Mouse (Mus musculus): ENCODE measurements at regions not wholly inside any gene's neighbourhood (a gene's known extent, or its start where the extent isn't known, plus 50 kb on each side); places are given as distances from the start of the nearest gene placed in this dataset.

DNA sequence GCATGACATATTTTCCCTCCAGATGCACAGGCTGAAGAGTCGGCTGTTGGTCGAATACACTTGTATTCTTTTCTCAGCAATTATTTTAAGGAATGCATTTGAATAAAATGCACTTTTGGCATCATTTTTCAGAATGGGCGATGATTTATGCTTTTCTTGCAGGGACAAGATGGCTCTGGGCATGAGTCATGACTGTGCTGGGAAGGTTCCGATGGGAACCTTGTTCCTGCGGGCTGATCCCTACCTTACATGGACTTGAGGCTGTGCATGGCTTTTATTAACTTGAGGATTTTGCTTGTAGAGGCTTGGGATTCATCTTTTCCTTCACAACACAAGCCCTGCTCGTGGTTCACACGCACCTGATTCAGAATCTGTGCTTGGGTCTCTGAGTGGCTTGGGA lies 481.7 kb upstream of the Jag1 start:
- Histone ChIP-seq H3K9ac (replicated peaks) (no peak overlapping the region), H3K9me3 (no peaks in the 10 kb centered on the region), H3K27ac (no peak overlapping the region), H3K27me3 (no peaks in the 10 kb centered on the region), H3K36me3 (no peaks in the 10 kb centered on the region), H3K4me2 (replicated peaks) (no peak overlapping the region), H3K4me3 (replicated peaks) (no peak overlapping the region), H3K4me1 (replicated peaks) (no peaks in the 10 kb centered on the region)
- no peak for ATAC-seq
- WGBS = 91% methylated on average over 7 of the region's 7 CpGs

DNA sequence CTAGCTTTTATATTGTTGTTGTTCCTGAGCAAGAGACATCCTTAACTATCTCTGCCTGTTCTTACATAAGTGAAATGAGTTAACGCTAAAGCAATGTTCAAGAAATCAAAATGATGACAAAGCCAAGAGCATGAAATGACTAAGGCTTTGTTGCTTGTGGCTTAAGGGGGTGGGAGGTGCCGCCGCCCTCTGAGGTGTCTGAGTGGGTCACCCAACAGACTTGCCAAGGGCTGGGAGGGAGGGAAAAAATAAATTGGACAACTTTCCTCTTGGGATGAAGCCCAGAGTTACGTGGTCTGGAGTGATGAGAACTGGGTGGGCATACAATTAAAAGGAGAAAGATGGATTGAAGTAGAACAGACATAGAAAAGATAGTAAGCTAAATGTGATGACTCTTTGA lies 478.1 kb upstream of the Jag1 start:
- no peak overlapping the region for H3K4me2 ChIP-seq (replicated peaks)
- H3K27me3 ChIP-seq = no peaks in the 10 kb centered on the region
- no peak overlapping the region for H3K9ac ChIP-seq (replicated peaks)
- no peaks in the 10 kb centered on the region for H3K36me3 ChIP-seq
- H3K4me1 ChIP-seq (replicated peaks) = no peaks in the 10 kb centered on the region
- no peak overlapping the region for H3K4me3 ChIP-seq (replicated peaks)
- 86% methylated on average over 4 of the region's 4 CpGs for WGBS
- ATAC-seq = no peak
- H3K27ac ChIP-seq = no peak overlapping the region
- no peaks in the 10 kb centered on the region for H3K9me3 ChIP-seq

DNA sequence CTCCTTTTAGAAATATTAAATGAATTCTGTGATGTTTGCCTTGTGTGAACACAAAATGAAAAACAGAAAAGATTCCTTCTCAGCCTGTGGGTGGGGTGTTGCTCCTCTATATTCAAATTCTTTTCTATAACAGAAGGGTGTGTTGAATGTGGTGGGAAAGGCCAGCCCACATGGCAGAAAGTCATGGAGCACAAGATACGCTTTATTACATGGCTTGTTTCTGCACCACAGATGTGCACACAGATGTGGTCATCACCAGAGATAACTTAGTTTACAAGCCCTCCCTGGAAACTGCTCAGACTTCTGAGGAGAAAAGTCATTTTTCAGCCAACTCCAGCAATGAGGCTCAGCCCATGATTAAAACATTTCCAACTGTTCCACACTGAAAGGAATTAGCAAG lies 475.1 kb upstream of the Jag1 start:
- H3K4me1 ChIP-seq (replicated peaks) = no peaks in the 10 kb centered on the region
- ATAC-seq = no peak
- 98% methylated on average over 1 of the region's 1 CpGs for WGBS
- H3K27me3 ChIP-seq = no peaks in the 10 kb centered on the region
- no peak overlapping the region for H3K4me2 ChIP-seq (replicated peaks)
- no peak overlapping the region for H3K27ac ChIP-seq
- no peak overlapping the region for H3K9ac ChIP-seq (replicated peaks)
- H3K4me3 ChIP-seq (replicated peaks) = no peak overlapping the region
- no peaks in the 10 kb centered on the region for H3K36me3 ChIP-seq
- H3K9me3 ChIP-seq = no peaks in the 10 kb centered on the region

DNA sequence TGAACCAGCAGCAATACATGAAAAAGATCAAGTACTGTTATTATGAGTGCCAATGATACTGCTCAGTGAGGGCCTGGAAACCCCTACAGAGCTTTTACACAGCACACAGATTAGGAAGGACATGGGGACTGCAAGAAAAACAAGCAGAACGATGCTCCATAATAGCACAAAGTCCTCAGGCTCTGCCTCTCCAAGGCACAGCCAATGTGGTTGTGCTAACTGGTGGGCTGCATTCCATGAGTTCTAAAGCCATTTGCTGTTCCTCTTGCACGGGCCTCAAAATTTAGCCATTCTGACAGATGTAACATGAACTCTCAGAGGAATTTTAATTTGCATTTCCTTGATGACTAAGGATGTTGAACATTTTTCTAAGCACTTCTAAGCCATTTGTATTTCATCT lies 465.0 kb upstream of the Jag1 start:
- Histone ChIP-seq H3K4me3 (replicated peaks) (no peak overlapping the region), H3K27me3 (no peaks in the 10 kb centered on the region), H3K4me2 (replicated peaks) (no peak overlapping the region), H3K9ac (replicated peaks) (no peak overlapping the region), H3K36me3 (no peaks in the 10 kb centered on the region), H3K27ac (no peak overlapping the region), H3K4me1 (replicated peaks) (0 out of 2 replicates have a peak, but pooled peaks cover 4% of the 10 kb centered on the region), H3K9me3 (no peaks in the 10 kb centered on the region)
- 31% methylated on average over 2 of the region's 2 CpGs for WGBS
- no peak for ATAC-seq

DNA sequence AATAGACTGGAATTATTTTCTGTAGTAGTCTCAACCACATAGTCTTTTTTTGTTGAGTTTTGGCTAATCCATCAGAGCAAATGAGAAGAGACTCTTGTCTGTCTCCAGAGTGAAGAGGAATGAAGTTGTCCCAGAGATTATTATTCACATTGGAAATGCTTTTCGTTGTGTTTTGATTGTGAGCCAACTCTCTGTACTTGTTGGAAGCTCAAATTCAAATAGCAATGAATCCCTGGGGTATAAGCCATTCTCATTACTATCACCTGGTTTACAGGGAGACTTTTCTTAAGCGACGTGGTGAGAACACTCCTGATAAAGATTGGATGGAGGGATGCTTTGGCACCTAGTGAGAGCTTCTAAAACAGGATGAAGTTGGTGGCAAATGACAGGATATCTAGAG lies 459.3 kb upstream of the Jag1 start:
- ATAC-seq = no peak

DNA sequence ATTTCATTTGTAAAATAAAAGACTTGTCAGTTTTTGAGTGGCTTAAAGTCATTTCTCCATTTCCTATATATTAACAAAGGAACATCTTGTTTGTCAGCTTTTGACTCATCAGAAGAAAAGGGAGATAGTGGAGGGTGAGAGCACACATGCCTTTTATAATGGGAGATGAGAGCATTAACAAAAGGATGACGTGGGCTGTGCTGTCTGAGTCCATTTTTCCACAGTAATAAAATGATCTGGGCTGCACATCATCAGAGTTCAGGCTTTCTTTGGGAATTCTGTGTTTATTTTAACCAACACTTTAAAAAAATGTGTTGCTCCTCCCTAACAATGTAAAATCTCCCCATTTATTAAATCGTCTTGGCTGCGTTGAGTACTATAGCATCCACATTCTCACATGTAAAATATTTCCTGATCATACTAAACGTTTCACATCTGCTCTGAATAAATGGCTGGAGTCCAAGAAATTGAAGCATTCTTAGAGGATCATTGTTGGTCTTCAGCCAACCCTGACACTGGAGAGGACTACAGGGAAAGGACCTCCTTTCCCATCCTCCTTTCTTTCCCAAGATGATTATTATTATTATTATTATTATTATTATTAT lies 458.5 kb upstream of the Jag1 start:
- Histone ChIP-seq H3K36me3 (no peaks in the 10 kb centered on the region), H3K27ac (no peak overlapping the region), H3K4me2 (replicated peaks) (no peak overlapping the region), H3K9me3 (no peaks in the 10 kb centered on the region), H3K4me1 (replicated peaks) (no peaks in the 10 kb centered on the region), H3K9ac (replicated peaks) (no peak overlapping the region), H3K27me3 (no peaks in the 10 kb centered on the region), H3K4me3 (replicated peaks) (no peak overlapping the region)
- WGBS = 77% methylated on average over 4 of the region's 4 CpGs
- no peak for ATAC-seq

More for the DNA sequence above, 459.3 kb upstream of the Jag1 start:
- Histone ChIP-seq H3K27ac (no peak overlapping the region), H3K4me1 (replicated peaks) (no peaks in the 10 kb centered on the region), H3K36me3 (no peaks in the 10 kb centered on the region), H3K9me3 (no peaks in the 10 kb centered on the region), H3K27me3 (no peaks in the 10 kb centered on the region), H3K4me2 (replicated peaks) (no peak overlapping the region), H3K9ac (replicated peaks) (no peak overlapping the region), H3K4me3 (replicated peaks) (no peak overlapping the region)
- WGBS = 77% methylated on average over 3 of the region's 3 CpGs

DNA sequence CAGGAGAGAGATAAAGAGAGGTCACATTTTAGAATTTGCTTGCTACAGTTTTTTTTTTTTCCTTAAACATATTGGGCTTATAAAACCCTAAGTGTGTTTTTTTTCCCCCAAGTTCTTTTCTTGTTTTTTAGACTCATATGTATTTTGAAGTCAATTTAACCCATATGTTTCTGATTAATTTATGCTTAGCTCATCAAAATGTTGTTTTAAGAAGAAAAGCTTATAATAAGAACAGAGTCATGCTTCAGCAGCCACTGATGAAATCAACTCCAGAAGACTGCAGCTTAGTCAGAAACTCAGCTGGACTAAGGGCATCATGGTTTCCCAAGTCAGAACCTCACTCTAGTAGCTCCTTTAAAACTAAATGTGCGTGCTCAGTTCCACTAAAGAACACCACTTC lies 454.7 kb upstream of the Jag1 start:
- ATAC-seq = no peak
- Histone ChIP-seq H3K36me3 (no peaks in the 10 kb centered on the region), H3K4me3 (replicated peaks) (no peak overlapping the region), H3K9me3 (no peaks in the 10 kb centered on the region), H3K9ac (replicated peaks) (no peak overlapping the region), H3K4me2 (replicated peaks) (no peak overlapping the region), H3K4me1 (replicated peaks) (no peaks in the 10 kb centered on the region), H3K27ac (no peak overlapping the region), H3K27me3 (no peaks in the 10 kb centered on the region)
- 87% methylated on average over 1 of the region's 1 CpGs for WGBS

DNA sequence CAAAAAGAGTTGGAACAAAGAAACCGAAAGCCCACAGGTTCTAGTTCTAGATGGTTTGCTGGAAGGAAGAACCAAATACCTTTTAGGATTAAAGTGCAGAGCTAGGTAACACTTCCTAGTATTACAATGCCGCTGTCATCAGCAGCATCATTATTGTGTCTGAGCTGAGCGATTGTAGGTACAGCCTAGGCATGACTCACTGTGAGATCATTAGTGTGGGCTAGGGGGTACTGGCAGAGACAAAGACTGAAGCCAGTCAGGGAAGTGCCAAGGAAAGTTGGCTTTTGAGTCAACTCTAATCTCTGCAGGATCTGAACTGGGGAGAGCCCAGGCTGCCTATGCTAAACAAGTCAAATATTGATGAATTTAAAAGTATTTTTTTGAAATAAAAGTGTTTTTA lies 450.2 kb upstream of the Jag1 start:
- H3K4me2 ChIP-seq (replicated peaks) = no peak overlapping the region
- no peak overlapping the region for H3K4me3 ChIP-seq (replicated peaks)
- no peak overlapping the region for H3K9ac ChIP-seq (replicated peaks)
- no peaks in the 10 kb centered on the region for H3K9me3 ChIP-seq
- WGBS = 93% methylated on average over 3 of the region's 3 CpGs
- H3K27me3 ChIP-seq = no peaks in the 10 kb centered on the region
- ATAC-seq = no peak
- no peaks in the 10 kb centered on the region for H3K36me3 ChIP-seq
- no peak overlapping the region for H3K27ac ChIP-seq
- no peaks in the 10 kb centered on the region for H3K4me1 ChIP-seq (replicated peaks)

DNA sequence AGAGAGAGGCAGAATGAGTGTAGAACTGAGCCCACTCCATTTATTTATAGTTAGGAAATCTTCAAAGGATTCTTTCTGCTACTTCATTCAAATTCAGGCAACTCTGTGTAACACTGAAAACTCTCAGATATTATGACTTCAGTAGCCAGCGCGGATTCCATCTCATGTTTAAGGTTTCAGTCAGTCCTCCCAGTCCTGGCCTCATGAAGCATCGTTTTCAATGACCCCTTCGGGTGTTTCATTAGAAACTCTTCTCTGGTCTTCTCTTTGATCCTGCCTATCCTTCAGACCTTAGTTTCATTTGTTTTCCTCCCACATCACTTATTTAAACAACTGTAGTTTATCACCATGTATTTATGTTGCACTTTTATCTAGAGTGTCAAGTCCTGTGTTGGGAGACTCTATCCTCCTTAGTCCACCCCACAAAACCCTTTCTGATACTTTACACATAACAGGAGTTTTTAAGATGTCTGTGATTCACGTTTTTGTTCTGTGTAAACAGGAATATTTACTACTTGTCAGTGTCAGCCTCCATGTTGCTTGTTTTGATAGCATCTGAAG lies 447.7 kb upstream of the Jag1 start:
- no peak for ATAC-seq
- 0 out of 2 replicates have a peak, but pooled peaks cover 5% of the 10 kb centered on the region for H3K4me1 ChIP-seq (replicated peaks)
- no peak overlapping the region for H3K9ac ChIP-seq (replicated peaks)
- no peaks in the 10 kb centered on the region for H3K27me3 ChIP-seq
- H3K4me3 ChIP-seq (replicated peaks) = no peak overlapping the region
- H3K9me3 ChIP-seq = no peaks in the 10 kb centered on the region
- H3K4me2 ChIP-seq (replicated peaks) = no peak overlapping the region
- H3K27ac ChIP-seq = no peak overlapping the region
- 88% methylated on average over 5 of the region's 5 CpGs for WGBS
- H3K36me3 ChIP-seq = no peaks in the 10 kb centered on the region

DNA sequence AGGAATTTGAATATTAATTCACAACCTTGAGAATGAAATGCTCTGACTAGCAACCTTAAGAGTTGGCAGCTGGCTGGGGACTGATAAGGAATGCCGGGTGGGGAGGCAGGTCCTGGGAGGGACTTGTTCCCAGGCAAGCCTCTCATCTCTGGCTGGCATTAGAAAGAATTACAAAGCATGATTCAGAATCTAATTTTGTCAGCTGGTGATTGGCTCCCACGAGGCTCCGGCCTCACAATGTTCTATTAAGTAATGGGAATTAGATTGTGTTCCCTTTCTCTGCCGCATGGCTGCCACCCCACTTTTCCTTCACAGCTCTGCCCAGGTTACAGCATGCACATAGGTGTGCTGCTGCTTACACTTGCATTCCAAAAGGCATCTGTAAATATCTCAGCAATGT lies 443.9 kb upstream of the Jag1 start:
- no peaks in the 10 kb centered on the region for H3K27me3 ChIP-seq
- ATAC-seq = peak; percentile 96

DNA sequence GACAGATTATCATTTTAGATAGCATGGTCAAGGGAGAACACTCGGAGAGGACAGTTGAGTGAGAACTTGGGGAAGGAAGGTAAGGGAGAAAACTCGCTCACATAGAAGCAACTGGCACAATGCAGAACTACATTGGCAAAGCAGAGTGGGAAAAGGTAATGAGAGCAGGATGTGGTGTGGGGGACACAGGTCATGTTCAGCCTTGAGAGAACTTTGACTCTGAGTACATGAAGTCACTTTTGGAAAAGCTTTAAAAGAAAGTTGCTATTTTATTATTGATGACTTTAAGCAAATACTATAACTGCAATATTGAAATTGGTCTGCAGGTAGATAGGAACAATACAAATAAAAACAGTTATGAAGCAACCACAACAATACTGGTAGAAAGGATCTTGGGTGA lies 437.4 kb upstream of the Jag1 start:
- Histone ChIP-seq H3K36me3 (no peaks in the 10 kb centered on the region), H3K27me3 (no peaks in the 10 kb centered on the region), H3K9ac (replicated peaks) (no peak overlapping the region), H3K4me1 (replicated peaks) (no peaks in the 10 kb centered on the region), H3K9me3 (no peaks in the 10 kb centered on the region), H3K27ac (no peak overlapping the region), H3K4me3 (replicated peaks) (no peak overlapping the region), H3K4me2 (replicated peaks) (no peak overlapping the region)
- ATAC-seq = no peak
- WGBS = 92% methylated on average over 2 of the region's 2 CpGs

More for the DNA sequence above, 443.9 kb upstream of the Jag1 start:
- no peaks in the 10 kb centered on the region for H3K36me3 ChIP-seq
- WGBS = 25% methylated on average over 4 of the region's 4 CpGs
- no peak overlapping the region for H3K4me3 ChIP-seq (replicated peaks)
- H3K9me3 ChIP-seq = no peaks in the 10 kb centered on the region
- H3K27ac ChIP-seq = 0 out of 2 replicates have a peak overlapping the region, but pooled peaks have one; percentile 27
- no peak overlapping the region for H3K4me2 ChIP-seq (replicated peaks)
- 0 out of 2 replicates have a peak, but pooled peaks cover 5% of the 10 kb centered on the region for H3K4me1 ChIP-seq (replicated peaks)
- H3K9ac ChIP-seq (replicated peaks) = no peak overlapping the region

DNA sequence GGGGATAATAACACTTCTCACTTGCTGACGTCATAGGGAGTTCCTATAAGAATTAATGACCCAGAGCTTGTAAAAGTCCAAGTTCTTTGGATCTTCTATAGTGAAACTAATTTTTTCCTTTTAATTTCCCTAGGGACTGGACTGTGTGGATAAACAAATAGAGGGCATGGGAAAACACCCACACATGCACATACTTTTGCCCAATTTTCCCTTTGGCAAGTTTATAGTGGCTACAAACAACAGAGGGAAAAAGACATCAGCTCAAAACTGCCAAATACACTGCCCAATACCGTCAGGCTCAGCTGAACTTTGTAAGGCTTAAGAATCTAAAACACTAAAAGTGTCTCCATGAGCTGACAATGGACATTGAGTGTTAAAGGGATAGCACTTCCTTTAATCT lies 420.1 kb upstream of the Jag1 start:
- no peak overlapping the region for H3K4me3 ChIP-seq (replicated peaks)
- H3K27me3 ChIP-seq = no peaks in the 10 kb centered on the region
- H3K36me3 ChIP-seq = no peaks in the 10 kb centered on the region
- H3K4me2 ChIP-seq (replicated peaks) = no peak overlapping the region
- H3K9me3 ChIP-seq = no peaks in the 10 kb centered on the region
- H3K9ac ChIP-seq (replicated peaks) = no peak overlapping the region
- 70% methylated on average over 2 of the region's 2 CpGs for WGBS
- H3K27ac ChIP-seq = no peak overlapping the region
- no peaks in the 10 kb centered on the region; the same call in 1 of the 2 replicates for H3K4me1 ChIP-seq (replicated peaks)
- no peak for ATAC-seq

DNA sequence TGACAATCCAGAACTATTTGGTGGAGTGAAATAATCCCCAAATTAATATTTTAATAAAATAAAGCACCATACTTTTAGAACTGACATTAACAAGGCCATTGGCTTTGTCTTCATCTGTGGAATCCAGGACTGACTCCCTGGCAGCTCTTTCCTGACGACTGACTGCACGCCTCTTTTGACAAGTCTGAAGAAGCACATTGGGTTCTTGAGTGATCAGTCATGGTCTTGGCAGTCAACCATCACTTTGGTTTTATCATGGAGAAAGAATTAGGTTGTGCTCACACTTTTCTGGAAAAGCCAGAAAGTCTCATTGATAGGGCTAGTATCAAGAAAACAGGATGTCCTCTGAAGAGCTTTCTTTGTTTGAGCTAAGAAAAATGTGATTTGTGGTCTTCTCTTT lies 399.8 kb upstream of the Jag1 start:
- no peaks in the 10 kb centered on the region for H3K9me3 ChIP-seq
- H3K27ac ChIP-seq = no peak overlapping the region
- no peak for ATAC-seq
- no peaks in the 10 kb centered on the region for H3K27me3 ChIP-seq
- no peak overlapping the region for H3K9ac ChIP-seq (replicated peaks)
- H3K4me3 ChIP-seq (replicated peaks) = no peak overlapping the region
- no peaks in the 10 kb centered on the region for H3K36me3 ChIP-seq
- WGBS = 74% methylated on average over 2 of the region's 2 CpGs
- no peaks in the 10 kb centered on the region for H3K4me1 ChIP-seq (replicated peaks)
- H3K4me2 ChIP-seq (replicated peaks) = no peak overlapping the region
